Mouse (Mus musculus) heart, postnatal 10 days (tissue): Measurements from ENCODE around the gene Gpx3. TPM values are rescaled to one million over a fixed set of nuclear protein-coding genes. Genes with fewer than 3 reads are reported as not detected.
"Not testable (repeated sequence)": the region's sequence is repeated elsewhere in the genome, so short reads cannot be mapped to it uniquely, and the experiment has no call there.

Experiments used
- DNase-seq, 2 experiments: peaks; one replicate each; pipeline ENCODE4 v3.0.0; 2021
- intact Hi-C: fragments of 180-260 bp; cut with DNase I; formaldehyde crosslinking; loops from one replicate; pipeline ENCODE4 v1.15.1; 2025
- total RNA-seq, 2 experiments: library from RNA; stranded (reverse); gene quantifications; 2 replicates each; pipeline ENCODE4 v1.2.3; 2021

Gpx3 gene
- total RNA-seq, 2 experiments from 2014 or later = 102 to 159 TPM

DNA sequence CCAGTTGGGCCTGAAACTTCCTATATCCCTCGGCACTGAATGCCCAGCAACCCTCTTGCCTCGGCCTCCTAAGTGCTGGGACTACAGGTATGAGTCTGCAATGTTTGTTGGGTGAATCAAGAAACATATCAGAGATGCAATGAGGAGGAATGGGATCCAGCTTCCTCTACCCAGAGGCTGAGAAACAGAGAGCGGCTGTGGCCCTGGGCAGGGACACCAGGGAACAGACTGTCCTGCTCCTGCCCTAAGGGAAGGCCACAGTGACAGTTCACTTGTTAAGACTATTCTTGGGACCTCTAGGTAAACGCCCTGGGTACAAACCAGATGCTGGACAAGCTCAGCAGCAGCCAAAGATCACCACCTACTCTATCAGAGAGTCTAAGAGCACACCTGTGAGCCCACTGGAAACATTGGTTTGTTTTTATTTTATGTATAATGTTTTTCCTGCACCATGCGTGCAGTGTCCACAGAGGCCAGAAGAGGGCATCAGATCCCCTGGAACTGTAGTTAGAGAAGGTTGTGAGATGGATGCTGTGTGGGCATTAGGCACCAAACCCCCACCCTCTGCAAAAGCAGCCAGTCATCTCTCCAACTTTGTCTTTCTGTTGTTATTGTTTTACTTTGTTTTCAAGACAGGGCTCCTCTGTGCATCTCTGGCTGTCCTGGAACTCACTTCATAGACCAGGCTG lies 29.3 kb downstream of the Gpx3 start:
- intact Hi-C loops = loop anchor here (1.0 to 5.0 kb wide), 3 partner anchors 53 to 156 kb away; no protein-coding TSS in a partner anchor
- peak; percentile 62 to 81 for DNase-seq

DNA sequence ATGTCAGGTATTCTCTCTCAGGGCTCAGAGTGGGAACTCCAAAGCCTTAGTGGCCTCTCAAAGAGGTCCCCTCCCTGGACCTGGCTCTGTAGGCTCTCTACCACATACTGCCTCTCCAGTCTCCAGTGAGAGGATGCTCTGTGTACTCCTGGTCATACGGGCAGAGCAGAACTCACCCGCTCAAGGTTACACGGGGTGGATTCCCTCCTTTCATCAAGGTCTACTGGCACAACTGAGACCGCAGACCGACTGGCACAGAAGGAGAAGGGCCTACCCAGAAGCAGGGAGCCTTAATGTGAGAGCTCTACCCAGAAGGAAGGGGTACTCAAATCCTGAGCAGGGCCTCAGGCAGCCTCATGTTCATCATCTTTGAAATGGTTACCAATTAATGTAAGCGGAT lies 30.3 kb downstream of the Gpx3 start:
- intact Hi-C loops = loop anchor here (5.0 kb wide), 1 partner anchor 155 kb away; no protein-coding TSS in a partner anchor
- DNase-seq = no peak

DNA sequence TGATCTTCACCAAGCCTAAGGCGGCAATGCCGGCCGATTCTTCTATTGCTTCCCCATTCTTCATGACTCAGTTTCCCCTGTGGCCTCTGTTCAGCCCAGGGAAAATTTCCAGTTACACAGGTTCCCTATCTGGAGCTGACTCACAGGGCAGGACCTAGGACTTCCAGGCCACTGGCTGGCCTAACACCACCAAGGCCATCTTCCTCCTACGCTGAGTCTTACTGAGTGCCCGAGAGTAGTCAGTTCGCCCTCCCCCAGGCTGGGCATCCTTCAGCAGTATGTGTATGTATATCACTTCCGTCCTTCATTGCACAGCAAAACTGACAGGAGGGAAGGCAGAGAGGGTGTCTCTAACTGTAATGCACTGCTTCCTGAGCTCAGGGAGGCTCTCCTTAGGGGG lies 31.9 kb downstream of the Gpx3 start:
- no peak for DNase-seq
- intact Hi-C loops = loop anchor here (5.0 kb wide), 1 partner anchor 153 kb away; no protein-coding TSS in a partner anchor

DNA sequence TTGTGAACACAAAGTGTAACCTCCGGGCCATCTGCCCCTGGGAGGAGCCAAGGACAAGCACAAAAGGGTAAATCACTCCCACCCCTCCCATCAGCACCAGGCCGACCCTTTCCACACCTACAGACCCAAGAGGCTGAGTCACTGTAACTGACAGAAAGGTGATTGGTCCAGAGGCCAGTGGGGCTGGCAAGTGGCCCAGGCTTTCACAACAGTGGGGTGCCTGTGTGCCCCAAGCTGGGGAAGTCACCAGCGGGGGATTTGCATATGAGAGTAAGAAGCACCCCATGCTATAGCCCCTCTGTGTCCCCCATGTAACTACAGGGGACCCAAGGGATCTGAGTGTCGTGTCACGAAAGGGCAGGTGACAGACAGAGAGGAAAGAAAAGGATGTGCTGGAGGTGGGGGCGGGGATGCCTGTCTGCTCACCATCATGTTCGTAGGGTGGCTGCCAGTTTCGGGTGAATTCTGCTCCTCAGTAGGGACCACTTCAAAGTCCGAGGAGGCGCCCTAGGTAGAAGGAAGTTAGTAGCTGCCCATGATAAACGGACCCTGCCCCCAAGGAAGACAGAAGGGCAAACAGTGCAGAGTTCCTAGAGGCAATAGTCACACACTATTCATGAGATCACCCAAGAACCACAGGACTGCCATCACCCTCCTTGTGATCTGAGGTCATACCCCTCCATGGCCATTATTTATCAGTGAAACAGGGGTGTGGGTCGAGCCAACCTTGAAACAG lies 34.0 kb downstream of the Gpx3 start:
- no peak for DNase-seq
- intact Hi-C loops = no loop called here

DNA sequence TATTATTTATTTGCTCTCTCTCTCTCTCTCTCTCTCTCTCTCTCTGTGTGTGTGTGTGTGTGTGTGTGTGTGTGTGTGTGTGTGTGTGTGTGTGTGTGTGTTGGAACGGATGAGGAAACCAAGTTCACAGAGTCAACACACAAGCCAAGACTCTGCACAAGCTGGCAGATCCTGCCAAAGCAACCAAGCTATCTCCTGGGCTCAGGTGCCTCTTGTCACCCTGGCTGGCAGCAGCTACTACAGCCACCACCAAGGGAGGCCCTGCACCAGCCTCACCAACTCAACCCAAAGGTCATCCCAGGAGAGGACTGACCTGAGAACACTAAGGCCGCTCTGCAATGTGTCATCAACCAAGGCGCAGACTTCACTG lies 34.5 kb downstream of the Gpx3 start:
- intact Hi-C loops = no loop called here

DNA sequence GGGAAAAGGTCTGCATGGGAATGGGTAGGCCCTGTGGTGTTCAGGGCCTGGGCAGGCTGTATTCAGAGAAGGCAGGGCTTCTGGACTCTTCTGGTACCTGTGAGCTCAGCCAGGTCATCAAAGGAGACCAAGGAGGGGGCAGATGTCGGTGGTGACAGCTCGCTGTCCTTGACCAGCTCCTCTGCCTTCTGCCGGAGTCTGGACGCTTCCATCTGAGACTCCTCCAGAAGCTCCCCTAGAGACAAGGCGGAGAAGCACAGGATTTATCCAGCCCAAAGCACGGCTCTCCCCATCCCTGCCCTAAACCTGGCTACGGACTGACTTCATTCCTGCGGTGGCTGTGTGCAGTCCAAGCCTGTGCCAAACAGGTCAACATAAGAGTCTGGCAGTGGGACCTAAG lies 37.2 kb downstream of the Gpx3 start:
- DNase-seq = no peak
- intact Hi-C loops = no loop called here

More for the DNA sequence above, 34.5 kb downstream of the Gpx3 start:
- DNase-seq = no peak

DNA sequence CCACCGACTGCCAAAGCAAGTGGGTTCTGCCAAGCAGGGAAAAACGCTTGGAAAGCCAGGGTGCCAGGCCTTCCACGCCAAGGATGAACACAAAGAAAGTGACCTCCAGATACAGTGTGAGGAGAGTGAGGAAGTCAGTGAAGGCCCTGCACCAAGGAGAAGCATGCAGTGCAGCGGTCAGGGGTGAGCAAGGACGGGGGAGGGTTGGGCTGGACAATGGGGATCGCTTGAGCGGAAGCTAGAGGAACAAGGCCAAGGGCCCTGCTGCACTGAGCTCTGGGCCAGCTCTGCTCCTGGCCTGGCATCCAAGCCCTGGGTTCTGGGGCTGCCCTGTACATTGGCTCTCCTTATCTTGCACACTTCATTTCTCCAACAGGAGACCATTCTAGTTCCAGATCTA lies 37.8 kb downstream of the Gpx3 start:
- intact Hi-C loops = no loop called here
- DNase-seq = no peak

DNA sequence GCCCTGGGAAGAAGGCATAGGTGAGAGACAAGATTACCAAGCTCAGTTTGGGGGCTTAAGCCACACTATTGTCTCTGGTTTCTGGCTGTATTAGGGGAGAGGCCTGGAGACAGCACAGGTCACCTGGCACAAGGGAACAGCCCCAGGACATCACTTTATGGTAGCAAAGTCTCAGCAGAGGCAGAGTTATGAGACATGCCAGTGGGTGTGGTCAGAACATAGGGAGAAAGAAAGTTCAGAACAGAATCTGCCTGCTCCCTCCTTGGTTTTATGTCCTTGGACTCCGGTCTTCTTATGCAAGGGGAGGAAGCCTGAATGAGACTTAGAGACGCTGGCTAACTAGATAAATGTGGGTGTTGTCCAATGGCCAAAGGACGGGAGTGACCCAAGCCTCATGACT lies 42.4 kb downstream of the Gpx3 start:
- intact Hi-C loops = no loop called here
- DNase-seq = no peak

DNA sequence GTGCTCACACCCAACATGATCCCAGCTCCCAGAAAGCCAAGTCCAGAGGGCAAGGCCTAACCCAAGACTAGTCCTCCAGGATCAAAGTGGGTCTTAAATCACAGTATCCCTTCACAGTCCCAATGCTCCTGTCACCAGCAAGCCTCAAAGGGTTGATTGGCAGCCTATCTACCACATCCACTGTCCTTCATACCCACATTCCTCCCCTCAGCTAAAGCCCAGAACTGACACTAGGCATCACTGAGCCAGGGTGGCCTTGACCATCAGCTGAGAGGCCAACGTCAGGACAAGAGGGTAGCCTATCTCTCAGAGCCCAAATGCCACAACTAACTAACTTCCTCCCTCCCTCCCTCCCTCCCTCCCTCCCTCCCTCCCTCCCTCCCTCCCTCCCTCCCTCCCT lies 47.5 kb downstream of the Gpx3 start:
- no peak for DNase-seq
- intact Hi-C loops = no loop called here

DNA sequence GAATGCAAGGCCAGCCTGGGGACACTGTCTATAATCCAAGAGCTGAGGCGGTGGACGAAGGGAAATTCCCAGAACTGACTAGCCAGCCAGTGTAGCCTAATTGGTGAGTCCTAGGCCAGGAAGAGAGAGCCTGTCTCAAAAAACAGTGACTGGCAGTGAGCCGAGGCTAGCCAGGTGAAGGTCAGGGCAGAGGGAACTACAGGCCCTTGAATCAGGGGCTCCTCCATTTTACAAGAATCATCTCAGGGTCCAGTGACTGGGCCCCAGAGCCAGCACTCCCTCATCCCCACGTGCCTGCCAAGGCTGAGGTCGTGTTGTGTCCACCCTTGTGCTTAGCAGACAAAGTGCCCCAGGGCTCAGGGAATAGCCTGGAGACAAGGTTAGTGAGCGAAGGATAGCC lies 48.4 kb downstream of the Gpx3 start:
- intact Hi-C loops = no loop called here
- no peak for DNase-seq

DNA sequence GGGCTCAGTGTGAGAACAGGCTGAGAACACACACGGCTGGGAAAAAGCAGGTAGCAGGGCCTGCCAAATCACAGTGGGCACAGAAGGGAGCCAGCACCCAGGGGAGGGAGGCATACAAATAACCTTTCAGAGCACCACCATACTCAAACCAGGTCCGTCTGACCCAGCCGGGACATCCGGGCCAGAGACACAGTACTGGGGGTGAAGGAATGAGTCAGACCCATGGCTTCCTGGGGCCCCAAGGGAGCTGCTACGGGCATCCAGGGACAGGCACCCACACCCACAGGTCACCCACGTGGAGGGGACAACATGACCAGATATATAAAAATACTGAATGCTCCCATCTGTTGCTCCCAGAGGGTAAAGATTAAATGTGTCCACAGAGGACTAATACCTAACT lies 50.4 kb downstream of the Gpx3 start:
- intact Hi-C loops = no loop called here
- DNase-seq = no peak

DNA sequence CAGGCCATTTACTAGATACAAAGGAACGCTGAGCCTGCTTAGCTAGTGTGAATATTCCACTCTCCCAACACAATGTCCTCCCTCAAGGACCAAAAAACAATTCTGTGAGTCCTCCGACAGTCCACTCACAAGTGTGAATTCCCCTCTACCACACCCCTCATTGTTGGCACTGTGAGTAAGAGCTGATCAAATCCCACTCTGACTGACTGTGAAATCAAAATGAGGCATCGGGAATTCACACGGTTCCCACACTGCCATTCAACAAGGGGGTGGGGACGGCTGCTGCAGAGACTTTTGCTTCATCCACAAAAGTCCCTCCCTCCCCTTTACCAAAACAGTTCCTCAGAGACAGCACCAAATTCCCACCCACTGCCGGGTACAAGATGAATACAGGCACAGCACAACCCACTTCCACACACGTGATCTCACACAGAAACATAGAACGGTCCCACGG lies 51.8 kb downstream of the Gpx3 start:
- intact Hi-C loops = no loop called here
- DNase-seq = no peak

DNA sequence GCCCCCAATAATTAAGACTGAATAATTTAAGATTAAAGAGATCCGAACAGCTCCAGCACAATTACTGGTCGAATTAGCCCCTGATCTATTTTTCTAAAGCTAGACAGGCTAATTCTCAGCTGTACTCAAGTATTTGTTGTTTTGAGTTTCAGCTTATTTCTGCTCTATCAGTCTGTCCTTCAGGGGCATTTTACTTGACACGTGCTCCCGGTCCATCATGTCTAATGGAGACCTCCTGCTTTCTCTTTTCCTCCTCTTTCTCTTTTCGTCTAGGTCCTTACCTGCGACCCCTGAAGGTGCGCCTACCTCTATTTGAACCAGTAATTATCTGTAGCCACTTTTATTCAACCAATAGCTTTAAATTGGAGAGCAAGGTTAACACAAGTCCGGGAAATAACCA lies 52.5 kb downstream of the Gpx3 start:
- DNase-seq = no peak
- intact Hi-C loops = no loop called here

DNA sequence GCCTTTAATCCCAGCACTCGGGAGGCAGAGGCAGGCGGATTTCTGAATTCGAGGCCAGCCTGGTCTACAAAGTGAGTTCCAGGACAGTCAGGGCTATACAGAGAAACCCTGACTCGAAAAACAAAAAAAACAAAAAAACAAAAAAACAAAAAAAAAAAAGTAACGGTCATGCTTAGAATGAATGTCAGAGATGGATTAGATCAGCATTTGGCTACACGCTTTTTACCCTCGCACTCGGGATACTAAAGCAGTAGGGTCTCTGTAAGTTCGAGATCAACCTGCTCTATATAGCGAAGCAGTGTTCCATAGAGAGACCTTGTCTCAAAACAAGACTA lies 53.1 kb downstream of the Gpx3 start:
- DNase-seq, intact Hi-C loops: not testable (repeated sequence)

DNA sequence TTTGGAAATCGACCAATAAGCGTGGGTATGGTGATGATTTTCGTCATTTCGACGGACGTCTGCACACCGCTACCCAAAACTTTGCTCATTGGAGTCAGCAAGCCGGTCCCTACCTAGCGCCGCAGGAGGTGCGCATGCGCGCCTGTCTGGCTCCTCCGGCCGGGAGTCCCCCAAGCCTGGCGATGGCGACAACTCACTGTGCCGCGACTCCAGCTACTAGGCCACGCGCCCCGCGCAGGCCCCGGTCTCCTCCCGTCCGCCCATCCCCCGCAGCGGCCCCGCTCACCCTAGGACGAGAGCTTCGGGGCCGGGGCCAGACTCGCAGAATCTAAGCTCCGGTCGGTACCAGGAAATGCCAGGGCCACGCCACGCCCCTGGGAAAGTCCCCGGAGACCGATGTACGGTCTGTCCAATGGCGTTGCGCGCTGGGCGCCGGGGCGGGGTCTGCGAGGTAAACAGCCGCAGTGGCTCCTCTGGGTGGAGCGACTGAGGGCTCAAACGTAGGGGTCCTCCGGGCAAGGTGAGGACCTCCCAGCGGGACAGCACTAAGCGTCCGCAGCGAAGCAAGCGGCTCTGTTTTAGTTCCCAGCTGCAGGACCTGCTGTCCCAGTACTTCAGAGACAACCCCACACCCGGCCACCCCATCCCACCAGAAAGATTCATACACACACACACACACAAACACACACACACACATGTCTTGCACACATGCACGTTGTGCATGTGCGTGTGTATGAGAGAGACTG lies 53.7 kb downstream of the Gpx3 start:
- peak; percentile 99 to 100 for DNase-seq
- intact Hi-C loops = no loop called here

DNA sequence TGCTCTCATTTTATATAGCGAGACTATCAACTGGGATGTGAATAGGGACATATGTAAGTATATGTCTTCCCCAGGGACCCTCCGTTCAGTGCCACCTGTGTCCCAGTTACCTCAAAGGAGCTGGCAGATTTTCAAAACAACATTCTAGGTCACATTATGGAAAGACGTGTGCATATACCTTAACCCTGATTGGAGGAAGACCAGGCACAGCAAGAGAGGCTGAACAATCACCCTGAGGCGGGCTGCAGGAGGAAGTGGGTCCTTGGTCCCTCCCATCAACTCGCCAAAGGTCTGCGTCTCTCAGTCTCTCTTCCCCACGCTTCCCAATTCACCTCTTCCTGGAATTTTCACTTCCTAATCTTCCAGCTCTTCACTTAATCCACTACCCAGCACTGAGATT lies 54.7 kb downstream of the Gpx3 start:
- intact Hi-C loops = no loop called here
- DNase-seq = no peak

DNA sequence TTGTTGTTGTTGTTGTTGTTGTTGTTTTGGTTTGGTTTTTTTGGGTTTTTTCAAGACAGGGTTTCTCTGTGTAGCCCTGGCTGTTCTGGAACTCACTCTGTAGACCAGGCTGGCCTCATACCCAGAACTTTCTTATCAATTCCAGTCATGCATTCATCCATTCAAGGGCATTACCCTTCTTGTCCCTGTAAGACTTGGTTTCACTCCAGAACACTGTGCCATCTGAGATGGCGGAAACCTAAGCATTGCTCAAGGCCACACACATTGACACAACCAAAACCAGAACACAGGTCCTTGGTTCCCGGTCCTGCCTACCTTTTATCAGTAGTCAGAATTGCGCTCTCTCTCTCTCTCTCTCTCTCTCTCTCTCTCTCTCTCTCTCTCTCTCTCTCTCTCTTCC lies 55.5 kb downstream of the Gpx3 start:
- DNase-seq, intact Hi-C loops: not testable (repeated sequence)

DNA sequence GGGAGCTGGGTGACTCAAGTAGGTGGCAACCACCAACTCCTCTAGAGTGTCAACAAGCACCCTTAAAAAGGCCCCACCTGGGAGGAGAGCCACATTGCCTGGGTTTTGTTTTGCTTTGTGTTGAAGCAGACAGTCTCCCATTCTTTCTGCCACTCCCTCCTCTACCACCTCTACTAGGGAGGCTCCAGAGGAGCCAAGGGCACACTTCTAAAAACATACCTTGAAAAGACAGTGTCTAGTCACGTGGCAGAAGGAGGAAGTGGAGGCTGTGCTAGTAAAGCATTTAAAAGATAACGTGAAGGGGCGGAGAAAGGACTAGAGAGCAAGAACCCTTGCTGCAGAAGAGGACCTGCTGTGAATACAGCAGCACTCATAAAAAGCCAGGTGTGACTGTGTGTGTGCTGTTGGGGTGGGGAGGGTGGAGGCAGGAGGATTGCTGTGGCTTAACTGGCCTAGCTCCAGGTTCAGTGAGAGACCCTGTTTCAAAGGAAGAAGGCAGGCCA lies 56.4 kb downstream of the Gpx3 start:
- intact Hi-C loops = no loop called here
- no peak for DNase-seq
